Mouse (Mus musculus) lung, adult 18-20 months (tissue): Measurements from ENCODE around the gene Nts.
A peak's percentile ranks its signal among the peaks of the same experiment; 100 is the strongest.
"Not testable (repeated sequence)": the region's sequence is repeated elsewhere in the genome, so short reads cannot be mapped to it uniquely, and the experiment has no call there.

Experiments used
- DNase-seq, 2 experiments: peaks; one replicate each; pipeline ENCODE4 v3.0.0; 2022; ENCODE audit warnings: mixed read lengths in 2 of 2

Nts gene

GRCm38 (mm10) chr10:102490386-102490785 is at the start of gene Nts:
TSS of gene Nts (minus strand) at chr10:102490486.
- DNase-seq, result no peak

- DNase-seq, result no peak
Observed at GRCm38 (mm10) chr10:102527901-102528300, 37.6 kb upstream of the Nts start.

GRCm38 (mm10) chr10:102514159-102514558 is 23.9 kb upstream of the Nts start:
- DNase-seq, result no peak

GRCm38 (mm10) chr10:102511807-102512461 is 21.6 kb upstream of the Nts start, which contains the start of gene Rassf9:
TSS of gene Rassf9 (plus strand) at chr10:102512222.
- DNase-seq, result peak; percentile 74 to 85

- DNase-seq, result no peak
Observed at GRCm38 (mm10) chr10:102511461-102511806, 21.1 kb upstream of the Nts start.

DNA sequence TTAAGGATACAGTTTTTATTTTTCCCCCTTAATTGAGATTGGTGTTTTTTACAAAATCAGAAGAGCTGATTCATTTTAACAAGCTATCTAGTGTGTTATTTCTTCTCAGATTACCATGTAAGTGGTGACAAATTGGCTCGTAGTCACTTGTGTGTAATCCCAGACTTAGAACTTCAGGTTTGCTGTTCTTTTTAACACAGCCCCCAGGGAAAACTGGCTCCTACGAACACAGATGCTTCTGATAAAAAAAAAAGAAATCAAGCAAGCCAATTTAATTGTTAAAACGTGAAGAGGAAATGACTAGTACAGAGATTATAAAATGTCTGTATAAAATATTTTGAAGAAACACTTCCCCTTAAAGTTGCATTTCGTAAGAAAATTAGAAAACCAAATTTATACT is 17.1 kb upstream of the Nts start:
- DNase-seq, result no peak

DNA sequence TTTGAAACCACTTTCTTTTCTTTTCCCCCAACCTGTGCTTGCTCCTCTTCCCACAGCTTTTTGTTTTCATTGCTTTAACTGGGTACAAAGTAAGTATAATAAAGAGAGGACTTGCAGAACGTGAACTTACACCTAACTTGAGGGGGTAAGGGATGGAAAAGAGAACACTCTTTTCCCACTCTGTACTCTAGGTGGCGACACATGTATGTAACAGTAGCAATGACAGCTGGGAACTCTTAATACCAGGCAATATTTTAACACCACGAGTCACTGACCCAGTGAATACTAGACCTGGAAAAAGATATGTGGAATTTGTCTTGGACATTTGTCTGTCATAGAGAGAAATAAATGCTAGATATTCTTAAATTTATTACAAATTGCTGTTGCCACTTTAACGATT is 8.5 kb upstream of the Nts start:
- DNase-seq, result peak in 1 of 2 experiments; percentile 35

- DNase-seq, result peak in 1 of 2 experiments; percentile 20
Observed at GRCm38 (mm10) chr10:102491792-102492191, 1.5 kb upstream of the Nts start.

- no peak for DNase-seq
Observed at GRCm38 (mm10) chr10:102469412-102469811, 20.9 kb downstream of the Nts start.

- DNase-seq, result peak; percentile 5 to 10
Observed at GRCm38 (mm10) chr10:102451756-102452155, 38.5 kb downstream of the Nts start.

DNA sequence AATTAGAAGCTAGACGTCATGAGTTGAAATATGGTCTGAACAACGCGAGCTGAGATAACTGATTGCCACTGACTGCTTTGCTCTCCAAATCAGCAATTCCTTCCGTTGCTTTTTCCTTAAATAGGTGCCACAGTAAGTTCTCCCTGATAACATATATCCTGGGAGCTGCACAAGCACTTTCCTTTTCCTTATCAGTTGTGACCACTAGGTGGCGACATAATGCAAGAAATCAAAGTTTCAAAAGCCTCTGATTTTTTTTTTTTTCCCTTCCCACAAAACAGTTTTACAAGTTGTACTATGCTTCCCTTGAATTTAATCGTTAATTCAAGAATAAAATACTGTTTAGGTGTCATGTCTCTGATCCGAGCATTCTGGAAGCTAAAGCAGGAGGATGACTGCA is 40.8 kb downstream of the Nts start:
- DNase-seq, result peak in 1 of 2 experiments; percentile 14

- no peak for DNase-seq
Observed at GRCm38 (mm10) chr10:102444912-102445556, 45.3 kb downstream of the Nts start.

- not testable (repeated sequence) for DNase-seq
Observed at GRCm38 (mm10) chr10:102435467-102435866, 54.8 kb downstream of the Nts start.

DNA sequence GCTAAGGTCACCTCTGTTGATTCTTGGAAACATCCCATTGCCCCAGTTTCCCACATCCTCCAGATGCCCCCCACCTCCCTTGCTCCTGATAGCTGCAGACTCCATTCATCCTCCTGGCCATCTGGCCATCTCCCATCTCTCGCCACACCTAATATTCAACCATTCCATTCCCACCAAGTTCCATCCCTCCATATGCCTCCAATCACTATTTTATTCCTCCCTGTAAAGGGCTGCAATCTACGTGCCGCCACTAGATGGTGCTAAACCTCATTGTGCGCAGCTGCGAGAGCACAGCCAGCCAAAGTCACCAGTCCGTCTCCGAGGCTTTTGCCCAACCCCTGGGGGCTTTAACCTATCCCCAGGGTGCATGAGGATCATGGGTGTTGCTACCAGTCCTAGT is 55.2 kb downstream of the Nts start:
- peak; percentile 6 to 9 for DNase-seq
